Mouse (Mus musculus): Measurements from ENCODE around the gene Supt4a.

Gene Supt4a

DNA sequence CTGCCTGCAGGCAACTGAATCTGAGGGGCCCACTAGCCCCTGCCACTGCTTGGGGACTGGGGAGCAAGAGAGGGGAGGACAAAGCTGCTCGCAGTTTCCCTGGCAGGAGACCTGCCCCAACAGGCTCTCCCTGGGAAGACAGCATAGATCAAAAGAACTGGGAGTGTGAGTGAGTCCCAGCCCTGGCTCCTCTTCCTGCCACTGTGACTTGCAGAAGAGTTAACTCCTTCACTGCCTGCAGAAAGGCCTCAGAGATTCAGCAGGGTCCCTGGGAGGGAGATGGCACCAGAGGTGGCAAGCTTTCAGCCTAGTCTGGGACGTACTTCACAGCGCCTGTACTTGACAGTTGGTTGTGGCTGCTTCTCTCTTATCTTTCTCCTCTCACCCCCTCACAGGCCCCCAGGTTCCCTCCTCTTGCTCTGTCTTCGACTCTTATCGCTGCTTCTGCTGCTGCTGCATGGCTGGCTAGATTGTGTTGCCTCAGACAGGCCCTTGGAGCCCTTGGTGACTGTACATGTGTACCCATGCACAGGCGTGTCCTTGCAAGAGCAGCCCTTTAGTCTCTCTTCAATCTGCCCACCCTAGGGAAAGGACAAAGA is 11.3 kb upstream of the Supt4a start:
- peak; percentile 60 for DNase-seq

DNA sequence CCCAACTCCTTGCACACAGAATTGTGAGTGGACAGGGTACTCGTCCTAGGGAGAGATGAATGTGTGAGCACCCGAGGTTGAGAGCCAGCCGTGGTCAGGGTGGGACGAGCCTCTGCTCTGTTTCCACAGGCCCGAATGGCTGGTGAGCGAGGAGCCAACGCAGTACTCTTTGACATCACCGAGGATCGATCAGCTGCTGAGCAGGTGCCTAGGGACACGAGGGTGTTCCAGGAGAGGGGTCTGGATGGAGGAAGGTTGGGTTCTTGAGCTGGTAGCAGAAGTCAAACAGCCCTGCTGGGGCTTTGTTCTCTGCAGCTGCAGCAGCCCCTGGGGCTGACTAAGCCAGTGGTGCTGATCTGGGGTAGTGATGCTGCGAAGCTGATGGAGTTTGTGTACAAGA is 10.3 kb upstream of the Supt4a start:
- no peak for DNase-seq

DNA sequence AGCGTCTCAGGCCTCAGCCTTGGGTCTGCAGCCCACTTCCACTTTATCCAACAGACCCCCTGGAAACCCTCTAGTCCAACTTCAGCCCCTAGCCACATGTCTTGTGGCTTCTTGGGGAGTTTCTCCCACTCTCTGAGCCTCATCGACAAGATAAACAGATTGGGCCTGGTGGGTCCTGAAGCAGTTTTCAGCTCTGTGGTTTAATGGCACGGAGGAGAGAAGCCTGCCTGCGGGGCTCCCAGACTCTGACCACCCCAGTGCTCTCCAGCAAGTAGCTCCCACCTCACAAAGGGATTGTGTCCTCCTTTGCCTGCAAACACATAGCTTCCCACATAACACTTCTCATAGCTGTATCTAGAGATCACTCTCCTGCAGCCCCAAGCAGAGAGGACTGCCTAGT is 9.9 kb upstream of the Supt4a start:
- no peak for DNase-seq

DNA sequence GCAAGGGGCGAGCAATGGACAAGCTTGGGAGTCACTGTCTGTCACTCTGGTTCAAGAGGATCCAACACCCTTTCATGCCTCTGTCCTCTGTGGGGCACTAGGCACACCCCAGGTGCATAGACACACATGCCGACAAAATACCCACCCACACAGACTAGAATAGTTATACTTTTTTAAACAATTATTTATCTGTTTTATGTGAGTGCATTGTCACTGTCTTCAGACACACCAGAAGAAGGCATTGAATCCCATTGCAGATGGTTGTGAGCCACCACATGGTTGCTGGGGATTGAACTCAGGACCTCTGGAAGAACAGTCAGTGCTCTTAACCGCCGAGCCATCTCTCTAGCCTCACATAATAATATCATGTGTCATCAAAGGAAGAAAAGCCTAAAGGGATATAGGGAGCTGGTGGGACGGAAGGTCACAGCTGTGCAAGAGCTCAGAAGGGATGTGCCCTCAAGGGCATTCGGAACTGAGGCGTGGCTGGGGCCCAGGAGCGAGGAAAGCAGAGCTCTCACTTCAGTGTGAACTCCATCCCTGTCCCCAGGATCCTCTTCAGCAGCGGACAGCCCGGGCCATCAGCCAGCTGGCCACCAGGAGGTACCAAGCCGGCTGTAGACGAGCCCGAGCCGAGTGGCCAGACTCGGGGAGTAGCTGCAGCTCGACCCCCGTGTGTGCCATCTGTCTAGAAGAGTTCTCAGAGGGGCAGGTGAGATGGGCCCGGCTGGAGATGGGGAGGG is 8.3 kb upstream of the Supt4a start:
- DNase-seq: no peak

- no peak for DNase-seq
These were observed 7.7 kb upstream of the Supt4a start for GRCm38 (mm10) chr11:87729593-87730185.

DNA sequence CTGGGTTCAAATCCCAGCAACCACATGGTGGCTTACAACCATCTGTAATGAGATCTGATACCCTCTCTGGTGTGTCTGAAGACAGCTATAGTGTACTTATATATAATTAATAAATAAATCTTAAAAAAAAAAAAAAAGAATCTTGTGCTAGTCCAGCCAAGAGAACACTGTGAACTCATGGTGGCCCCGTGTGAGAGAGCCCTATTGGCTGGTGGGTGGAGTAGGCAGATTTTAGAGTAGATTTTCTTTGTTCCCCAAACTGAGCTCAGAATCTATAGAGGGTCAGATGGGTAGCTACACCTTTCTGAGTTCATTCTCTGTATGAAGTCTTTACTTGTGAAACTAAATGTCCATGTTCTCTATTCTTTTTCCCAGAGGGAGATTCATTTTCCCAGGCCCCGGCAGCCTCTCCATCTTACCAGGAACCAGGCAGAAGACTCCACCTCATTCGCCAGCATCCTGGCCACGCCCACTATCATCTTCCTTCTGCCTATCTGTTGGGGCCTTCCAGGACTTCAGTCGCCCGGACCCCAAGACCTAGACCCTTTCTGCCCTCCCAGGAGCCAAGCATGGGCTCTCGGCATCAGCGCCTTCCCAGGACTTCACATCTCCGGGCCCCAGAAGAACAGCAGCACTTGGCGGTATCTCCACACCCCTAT is 6.6 kb upstream of the Supt4a start:
- no peak for DNase-seq

GRCm38 (mm10) chr11:87734346-87734745 is 3.0 kb upstream of the Supt4a start:
- DNase-seq: no peak

DNA sequence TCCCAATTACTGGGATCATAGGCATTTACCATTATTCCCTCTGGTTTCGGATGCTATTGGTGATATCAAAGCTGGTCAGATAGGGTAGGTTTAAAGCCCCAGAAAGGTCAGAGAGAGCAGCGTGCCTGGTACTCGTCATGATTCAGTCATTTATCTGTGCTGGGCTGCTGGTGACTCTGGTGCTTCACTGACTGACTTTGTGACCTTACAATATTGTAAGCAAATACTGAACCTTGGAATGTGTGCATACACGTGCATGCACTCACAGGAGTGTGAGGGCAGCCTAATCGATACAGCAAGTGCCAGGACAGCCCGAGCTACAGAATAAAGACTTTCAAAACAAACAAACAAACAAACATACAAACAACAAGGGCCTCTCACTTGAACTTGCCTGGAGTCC is 1.7 kb upstream of the Supt4a start:
- no peak for DNase-seq

GRCm38 (mm10) chr11:87736647-87737134 is 661 bp upstream of the Supt4a start:
- DNase-seq: peak; percentile 79

- DNase-seq: no peak
These were observed 6.3 kb downstream of the Supt4a start for GRCm38 (mm10) chr11:87743691-87744090.

GRCm38 (mm10) chr11:87744964-87745363 is 7.6 kb downstream of the Supt4a start:
- DNase-seq: no peak

DNA sequence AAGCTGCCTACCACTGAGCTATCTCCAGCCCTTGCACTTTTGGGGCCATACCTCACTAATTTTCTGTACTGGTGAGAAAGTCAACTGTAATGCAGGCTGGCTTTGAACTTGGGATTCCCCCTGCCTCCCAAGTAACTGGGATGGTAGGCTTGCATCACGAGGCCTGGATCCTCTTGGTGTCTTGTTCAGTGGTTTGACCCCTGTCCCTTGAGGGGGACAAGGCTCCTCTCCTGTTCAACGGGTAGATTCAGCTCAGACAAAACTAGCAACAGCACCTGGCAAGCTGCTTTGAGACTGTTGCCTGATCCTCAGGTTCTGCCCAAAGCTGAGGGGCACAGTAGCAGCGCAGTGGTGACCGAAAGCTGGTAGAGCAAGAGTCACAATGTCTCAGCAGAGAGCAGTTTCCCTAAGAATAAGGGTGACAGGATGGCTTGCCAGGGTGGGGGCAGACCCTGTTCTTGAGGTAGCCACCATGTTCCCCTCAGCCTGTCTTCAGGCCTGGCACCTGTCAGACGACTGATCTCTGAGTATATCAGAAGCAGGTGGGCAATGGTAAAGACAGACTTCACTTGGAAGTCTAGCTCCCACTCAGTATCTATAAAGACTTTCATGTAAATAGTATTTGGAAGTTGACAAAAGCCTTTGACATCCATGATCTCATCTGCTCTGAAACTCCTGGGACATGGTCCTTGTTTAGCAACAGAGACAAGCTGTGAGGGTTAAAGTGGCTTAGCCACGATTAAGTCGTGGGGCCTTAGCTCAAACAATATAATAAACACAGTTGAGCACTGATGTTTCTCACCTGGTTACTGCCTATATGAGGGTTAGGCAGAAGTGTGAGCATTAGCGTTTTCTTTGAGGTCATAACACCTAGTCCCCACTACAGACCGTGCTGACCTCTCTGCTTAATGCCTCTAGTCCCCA is 8.5 kb downstream of the Supt4a start:
- no peak for DNase-seq

DNA sequence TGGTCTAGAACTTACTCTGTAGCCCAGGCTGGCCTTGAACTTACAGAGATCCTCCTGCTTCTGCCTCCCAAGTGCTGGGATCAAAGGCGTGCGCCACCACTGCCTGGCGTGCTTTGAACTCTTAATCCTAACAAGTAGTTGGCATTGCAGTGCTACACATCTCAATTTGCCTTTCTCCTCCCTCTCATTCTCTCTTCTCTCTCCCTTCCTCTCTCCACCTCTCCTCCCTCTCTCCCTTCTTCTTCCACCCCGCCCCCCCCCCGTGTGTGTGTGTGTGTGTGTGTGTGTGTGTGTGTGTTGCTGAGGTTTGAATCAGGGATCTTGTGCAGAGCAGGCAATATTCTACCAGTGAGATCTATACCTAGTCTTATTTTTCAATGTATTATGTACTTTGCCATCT is 10.0 kb downstream of the Supt4a start:
- no peak for DNase-seq

GRCm38 (mm10) chr11:87747716-87748115 is 10.4 kb downstream of the Supt4a start:
- DNase-seq: no peak

DNA sequence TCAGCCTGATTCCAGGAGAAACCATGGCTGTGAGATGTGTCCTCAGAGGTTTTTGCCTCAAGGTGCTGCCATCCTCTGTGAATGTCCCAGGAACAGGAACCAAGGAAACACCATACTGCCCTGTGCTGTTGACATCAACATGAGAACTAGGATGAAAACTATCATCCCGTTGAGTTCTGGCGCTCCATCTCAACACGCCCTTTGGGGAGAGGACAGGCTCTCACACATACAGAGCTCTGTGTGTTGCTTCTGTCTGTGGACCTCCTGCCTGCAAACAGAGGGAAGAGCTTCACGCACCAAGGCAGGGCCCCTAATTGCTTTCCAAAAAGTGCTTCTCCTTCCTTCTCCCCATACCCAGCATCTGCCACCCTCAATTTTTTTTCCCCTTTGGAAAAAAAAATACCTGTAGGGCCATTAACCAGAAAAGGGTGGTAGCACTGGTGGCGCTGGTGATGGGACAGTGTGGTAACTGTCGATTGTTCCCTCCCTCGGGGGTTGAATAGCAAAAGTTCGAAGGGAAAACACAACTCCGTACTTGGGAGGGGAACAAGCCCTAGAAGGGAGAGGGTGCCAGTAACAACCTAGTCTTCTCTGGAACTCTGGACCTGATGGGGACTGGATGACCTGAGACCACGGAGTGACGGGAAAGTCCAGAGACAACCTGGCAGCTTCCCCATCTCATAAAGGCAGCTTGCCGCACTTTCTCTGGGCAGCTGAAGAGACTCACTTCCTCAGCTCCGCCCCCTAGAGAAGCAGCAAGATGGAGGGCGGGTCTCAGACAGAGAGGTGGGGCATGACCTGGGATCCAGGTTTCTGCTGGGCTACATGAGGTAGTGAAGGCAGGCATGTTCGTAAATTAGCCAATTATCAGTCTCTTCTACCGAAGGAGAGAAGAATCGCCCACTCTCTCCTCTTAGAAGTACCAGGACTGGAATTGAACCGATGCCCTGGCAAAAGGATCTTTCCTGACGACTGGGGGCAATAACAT is 11.1 kb downstream of the Supt4a start:
- peak; percentile 40 for DNase-seq

- DNase-seq: peak; percentile 41
These were observed 12.1 kb downstream of the Supt4a start for GRCm38 (mm10) chr11:87749192-87750042.

- no peak for DNase-seq
These were observed 12.7 kb downstream of the Supt4a start for GRCm38 (mm10) chr11:87750043-87750421.

GRCm38 (mm10) chr11:87750521-87750920 is 13.2 kb downstream of the Supt4a start:
- DNase-seq: no peak

DNA sequence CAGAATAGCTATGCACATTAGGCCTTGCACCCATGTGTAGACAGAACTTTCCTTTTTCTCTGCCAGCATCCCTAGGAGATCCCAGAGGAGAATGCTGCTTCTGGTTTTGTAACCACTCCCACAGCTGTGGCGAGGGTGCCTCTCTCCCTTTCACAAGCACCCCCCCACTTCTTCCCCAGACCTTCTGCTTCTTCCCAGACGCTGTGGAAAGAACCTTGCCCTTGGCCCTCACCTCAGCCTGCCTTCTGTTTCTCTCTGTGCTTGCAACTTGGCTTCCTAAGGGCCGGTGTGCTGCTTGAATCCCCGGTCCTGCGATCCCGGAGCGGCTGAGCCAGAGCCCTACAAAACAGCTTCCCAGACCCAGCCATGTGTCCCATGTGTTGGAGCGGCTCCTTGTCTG is 13.7 kb downstream of the Supt4a start:
- DNase-seq: no peak

GRCm38 (mm10) chr11:87751491-87751966 is 14.2 kb downstream of the Supt4a start:
- no peak for DNase-seq
